ENCODE assay signal across 33 mouse cellular contexts in the genomic region with DNA sequence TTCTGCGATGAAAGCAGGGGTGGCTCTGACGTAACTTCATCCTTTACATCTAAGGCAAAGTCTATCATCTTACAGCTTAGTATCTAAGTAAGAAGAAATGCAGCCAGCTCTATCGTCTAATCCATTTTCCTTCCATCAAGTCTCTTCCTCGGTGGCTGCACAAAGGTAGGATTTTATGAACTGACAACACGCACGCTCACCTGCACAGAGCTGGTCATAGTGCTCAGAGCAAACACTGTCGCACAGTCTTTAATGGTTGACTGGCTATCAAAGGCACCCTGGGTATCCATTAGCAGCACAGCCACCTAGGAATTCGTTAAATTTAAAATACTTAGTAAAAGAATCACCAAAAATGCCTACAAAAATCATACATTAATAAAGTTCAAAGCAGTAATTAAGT.
"Had no signal": no experiment of that assay in that cellular context is flagged by ENCODE, and none has a peak within 500 bp of the region (broad histone marks: within the 10 kb centered on the region; RNA-seq: fewer than 3 reads in every experiment).

No protein-coding gene starts in this region.

- DNase-seq: heart, postnatal 10 days; heart, postnatal 14 days; heart, postnatal 36 days; heart, postnatal 4 days; kidney, adult 11 months; kidney, adult 18-20 months; kidney, adult 8-10 months; kidney, adult 9 months; kidney, postnatal 10 days; kidney, postnatal 14 days; kidney, postnatal 25 days; kidney, postnatal 36 days; kidney, postnatal 4 days; layer of hippocampus, adult 9-11 months; layer of hippocampus, postnatal 36 days had no signal

- H3K4me1 ChIP-seq: heart, embryonic 15.5 days; hindbrain, embryonic 10.5 days; hindbrain, embryonic 12.5 days; hindbrain, embryonic 13.5 days; hindbrain, embryonic 15.5 days; intestine, embryonic 15.5 days; kidney, embryonic 15.5 days had no signal

- H3K4me2 ChIP-seq: heart, embryonic 11.5 days; heart, embryonic 12.5 days; heart, embryonic 13.5 days; heart, embryonic 15.5 days; hindbrain, embryonic 12.5 days; hindbrain, embryonic 13.5 days; hindbrain, embryonic 14.5 days; hindbrain, embryonic 15.5 days; intestine, embryonic 15.5 days; kidney, embryonic 15.5 days had no signal

- H3K9me3 ChIP-seq: heart, embryonic 10.5 days; heart, embryonic 12.5 days; heart, embryonic 13.5 days; heart, embryonic 15.5 days; hindbrain, embryonic 10.5 days; hindbrain, embryonic 12.5 days; hindbrain, embryonic 13.5 days; hindbrain, embryonic 15.5 days; intestine, embryonic 15.5 days; kidney, embryonic 15.5 days had no signal

- H3K9ac ChIP-seq: heart, embryonic 12.5 days; heart, embryonic 13.5 days; heart, embryonic 15.5 days; hindbrain, embryonic 12.5 days; hindbrain, embryonic 13.5 days; hindbrain, embryonic 14.5 days; hindbrain, embryonic 15.5 days; intestine, embryonic 15.5 days; kidney, embryonic 15.5 days had no signal

- H3K27me3 ChIP-seq: heart, embryonic 12.5 days; heart, embryonic 13.5 days; heart, embryonic 15.5 days; hindbrain, embryonic 12.5 days; hindbrain, embryonic 13.5 days; hindbrain, embryonic 15.5 days; intestine, embryonic 15.5 days; kidney, embryonic 15.5 days had no signal

- H3K4me3 ChIP-seq: heart, embryonic 10.5 days; heart, embryonic 12.5 days; heart, embryonic 13.5 days; heart, embryonic 15.5 days; hindbrain, embryonic 10.5 days; hindbrain, embryonic 12.5 days; hindbrain, embryonic 13.5 days; hindbrain, embryonic 15.5 days; intestine, embryonic 15.5 days; kidney, embryonic 15.5 days; layer of hippocampus, adult 2 months; left cerebral cortex, adult 2 months had no signal

- ATAC-seq: hindbrain, embryonic 16.5 days; hindbrain, postnatal 0 days; inflammation-experienced regulatory T-cells, adult 6 months; intestine, embryonic 15.5 days; intestine, embryonic 16.5 days had no signal

- H3K27ac ChIP-seq: heart, embryonic 10.5 days; heart, embryonic 13.5 days; heart, embryonic 15.5 days; hindbrain, embryonic 10.5 days; hindbrain, embryonic 12.5 days; hindbrain, embryonic 13.5 days; hindbrain, embryonic 14.5 days; hindbrain, embryonic 15.5 days; hindbrain, postnatal 0 days; intestine, embryonic 15.5 days; kidney, embryonic 15.5 days; layer of hippocampus, adult 2 months; left cerebral cortex, adult 2 months had no signal
